Mouse (Mus musculus) liver, embryonic 14.5 days (tissue): ENCODE measurements around the gene Wdr81.

Experiments used
- CTCF ChIP-seq: IDR thresholded peaks from 2 replicates; pipeline ENCODE4 v1.5.1; 2016; ENCODE audit warnings: antibody characterized with exemption, low read depth, control low read depth
- EP300 ChIP-seq: IDR thresholded peaks from 2 replicates; pipeline ENCODE4 v1.6.1; 2016; ENCODE audit warnings: antibody characterized with exemption, low read depth

- TF ChIP-seq CTCF (no peak), EP300 (no peak)
Observed at GRCm38 (mm10) chr11:75469261-75469660, 14.7 kb upstream of the Wdr81 start.
